Mouse (Mus musculus): Measurements from ENCODE around the gene Gm20662. TPM values are rescaled to one million over a fixed set of nuclear protein-coding genes. Genes with fewer than 3 reads are reported as not detected.

The Gm20662 gene
- polyA plus RNA-seq, 1 experiment from 2014 or later = 0.75 TPM

GRCm38 (mm10) chr9:108067900-108068299 lies 71.8 kb downstream of the Gm20662 start:
- Histone ChIP-seq H3K9me3 (ENCODE audit: control insufficient read depth, low read length) (no peaks in the 10 kb centered on the region), H3K4me2 (ENCODE audit: low read depth, low read length) (no peak overlapping the region), H3K36me3 (ENCODE audit: control insufficient read depth, insufficient read depth, low read length) (peaks cover 5% of the 10 kb centered on the region), H3K9ac (ENCODE audit: low read length) (no peak overlapping the region), H3K4me1 (replicated peaks; ENCODE audit: control insufficient read depth, insufficient read depth, low read length) (no peaks in the 10 kb centered on the region), H3K27me3 (ENCODE audit: control insufficient read depth, insufficient read depth, low read depth, low read length) (no peaks in the 10 kb centered on the region), H3K27ac (ENCODE audit: low read length) (no peak overlapping the region), H3K4me3 (ENCODE audit: low read length) (no peak overlapping the region)
- 14% methylated on average over 8 of the region's 8 CpGs for WGBS
- peak; percentile 50; the same call in 1 of the 2 replicates for ATAC-seq (ENCODE audit: low read depth)

GRCm38 (mm10) chr9:108069007-108069406 lies 72.9 kb downstream of the Gm20662 start:
- no peak overlapping the region for H3K4me2 ChIP-seq (ENCODE audit: low read depth, low read length)
- no peak overlapping the region for H3K27ac ChIP-seq (ENCODE audit: low read length)
- 84% methylated on average over 9 of the region's 9 CpGs for WGBS
- no peaks in the 10 kb centered on the region for H3K27me3 ChIP-seq (ENCODE audit: control insufficient read depth, insufficient read depth, low read depth, low read length)
- no peak overlapping the region for H3K9ac ChIP-seq (ENCODE audit: low read length)
- no peaks in the 10 kb centered on the region for H3K4me1 ChIP-seq (replicated peaks; ENCODE audit: control insufficient read depth, insufficient read depth, low read length)
- peaks cover 4% of the 10 kb centered on the region; the same call in 1 of the 2 replicates for H3K36me3 ChIP-seq (ENCODE audit: control insufficient read depth, insufficient read depth, low read length)
- no peaks in the 10 kb centered on the region for H3K9me3 ChIP-seq (ENCODE audit: control insufficient read depth, low read length)
- no peak for ATAC-seq (ENCODE audit: low read depth)
- H3K4me3 ChIP-seq (ENCODE audit: low read length) = no peak overlapping the region

- peaks cover 4% of the 10 kb centered on the region; the same call in 1 of the 2 replicates for H3K36me3 ChIP-seq (ENCODE audit: control insufficient read depth, insufficient read depth, low read length)
- H3K4me3 ChIP-seq (ENCODE audit: low read length) = no peak overlapping the region
- H3K27me3 ChIP-seq (ENCODE audit: control insufficient read depth, insufficient read depth, low read depth, low read length) = no peaks in the 10 kb centered on the region
- H3K9ac ChIP-seq (ENCODE audit: low read length) = no peak overlapping the region
- 84% methylated on average over 7 of the region's 7 CpGs for WGBS
- no peaks in the 10 kb centered on the region for H3K4me1 ChIP-seq (replicated peaks; ENCODE audit: control insufficient read depth, insufficient read depth, low read length)
- H3K4me2 ChIP-seq (ENCODE audit: low read depth, low read length) = no peak overlapping the region
- no peak for ATAC-seq (ENCODE audit: low read depth)
- no peaks in the 10 kb centered on the region for H3K9me3 ChIP-seq (ENCODE audit: control insufficient read depth, low read length)
- no peak overlapping the region for H3K27ac ChIP-seq (ENCODE audit: low read length)
Measured at GRCm38 (mm10) chr9:108069529-108069928, 73.4 kb downstream of the Gm20662 start.

GRCm38 (mm10) chr9:108071801-108072200 lies 75.7 kb downstream of the Gm20662 start:
- no peaks in the 10 kb centered on the region for H3K9me3 ChIP-seq (ENCODE audit: control insufficient read depth, low read length)
- no peaks in the 10 kb centered on the region for H3K4me1 ChIP-seq (replicated peaks; ENCODE audit: control insufficient read depth, insufficient read depth, low read length)
- ATAC-seq (ENCODE audit: low read depth) = no peak
- 62% methylated on average over 4 of the region's 4 CpGs for WGBS
- no peak overlapping the region for H3K4me3 ChIP-seq (ENCODE audit: low read length)
- H3K36me3 ChIP-seq (ENCODE audit: control insufficient read depth, insufficient read depth, low read length) = peaks cover 4% of the 10 kb centered on the region; the same call in 1 of the 2 replicates
- H3K27me3 ChIP-seq (ENCODE audit: control insufficient read depth, insufficient read depth, low read depth, low read length) = no peaks in the 10 kb centered on the region
- no peak overlapping the region for H3K27ac ChIP-seq (ENCODE audit: low read length)
- no peak overlapping the region for H3K9ac ChIP-seq (ENCODE audit: low read length)
- H3K4me2 ChIP-seq (ENCODE audit: low read depth, low read length) = no peak overlapping the region

GRCm38 (mm10) chr9:108072481-108072924 lies 76.4 kb downstream of the Gm20662 start:
- H3K27me3 ChIP-seq (ENCODE audit: control insufficient read depth, insufficient read depth, low read depth, low read length) = no peaks in the 10 kb centered on the region
- no peaks in the 10 kb centered on the region for H3K4me1 ChIP-seq (replicated peaks; ENCODE audit: control insufficient read depth, insufficient read depth, low read length)
- peaks cover 4% of the 10 kb centered on the region; the same call in 1 of the 2 replicates for H3K36me3 ChIP-seq (ENCODE audit: control insufficient read depth, insufficient read depth, low read length)
- no peak for ATAC-seq (ENCODE audit: low read depth)
- H3K9ac ChIP-seq (ENCODE audit: low read length) = 0 out of 2 replicates have a peak overlapping the region, but pooled peaks have one; percentile 4
- no peaks in the 10 kb centered on the region for H3K9me3 ChIP-seq (ENCODE audit: control insufficient read depth, low read length)
- H3K4me2 ChIP-seq (ENCODE audit: low read depth, low read length) = no peak overlapping the region
- no peak overlapping the region for H3K4me3 ChIP-seq (ENCODE audit: low read length)
- 62% methylated on average over 9 of the region's 9 CpGs for WGBS
- 0 out of 2 replicates have a peak overlapping the region, but pooled peaks have one; percentile 17 for H3K27ac ChIP-seq (ENCODE audit: low read length)

GRCm38 (mm10) chr9:108073141-108073930 lies 77.2 kb downstream of the Gm20662 start:
- H3K9me3 ChIP-seq (ENCODE audit: control insufficient read depth, low read length) = no peaks in the 10 kb centered on the region
- no peak overlapping the region for H3K9ac ChIP-seq (ENCODE audit: low read length)
- no peaks in the 10 kb centered on the region for H3K27me3 ChIP-seq (ENCODE audit: control insufficient read depth, insufficient read depth, low read depth, low read length)
- H3K36me3 ChIP-seq (ENCODE audit: control insufficient read depth, insufficient read depth, low read length) = peaks cover 4% of the 10 kb centered on the region; the same call in 1 of the 2 replicates
- peaks cover 2% of the 10 kb centered on the region; the same call in 1 of the 2 replicates for H3K4me1 ChIP-seq (replicated peaks; ENCODE audit: control insufficient read depth, insufficient read depth, low read length)
- WGBS = 59% methylated on average over 7 of the region's 7 CpGs
- 0 out of 2 replicates have a peak, but pooled peaks have one; percentile 21 for ATAC-seq (ENCODE audit: low read depth)
- no peak overlapping the region for H3K4me3 ChIP-seq (ENCODE audit: low read length)
- no peak overlapping the region for H3K27ac ChIP-seq (ENCODE audit: low read length)
- H3K4me2 ChIP-seq (ENCODE audit: low read depth, low read length) = no peak overlapping the region

- 65% methylated on average over 5 of the region's 5 CpGs for WGBS
- H3K27me3 ChIP-seq (ENCODE audit: control insufficient read depth, insufficient read depth, low read depth, low read length) = peaks cover 25% of the 10 kb centered on the region
- peaks cover 8% of the 10 kb centered on the region; the same call in 1 of the 2 replicates for H3K4me1 ChIP-seq (replicated peaks; ENCODE audit: control insufficient read depth, insufficient read depth, low read length)
- H3K9me3 ChIP-seq (ENCODE audit: control insufficient read depth, low read length) = no peaks in the 10 kb centered on the region
- H3K4me3 ChIP-seq (ENCODE audit: low read length) = peak within 1 kb of the TSS; percentile 65
- H3K27ac ChIP-seq (ENCODE audit: low read length) = no peak within 1 kb of the TSS
- H3K36me3 ChIP-seq (ENCODE audit: control insufficient read depth, insufficient read depth, low read length) = peaks cover 2% of the 10 kb centered on the region; the same call in 1 of the 2 replicates
- H3K4me2 ChIP-seq (ENCODE audit: low read depth, low read length) = peak within 1 kb of the TSS; percentile 86
- peak within 1 kb of the TSS; percentile 83 for H3K9ac ChIP-seq (ENCODE audit: low read length)
- no peak for ATAC-seq (ENCODE audit: low read depth)
Measured at GRCm38 (mm10) chr9:108080168-108080567, 84.0 kb downstream of the Gm20662 start, which contains the start of gene Mst1. Gene Mst1 (plus strand): TSS chr9:108080436.

GRCm38 (mm10) chr9:108082549-108082948 lies 86.4 kb downstream of the Gm20662 start:
- H3K4me3 ChIP-seq (ENCODE audit: low read length) = peak overlapping the region; percentile 25
- whole genome bisulfite sequencing = 5% methylated on average over 19 of the region's 19 CpGs

GRCm38 (mm10) chr9:108082988-108083431 lies 86.9 kb downstream of the Gm20662 start, which contains the start of gene Rnf123:
Gene Rnf123 (minus strand): TSS chr9:108083346.
- 29% methylated on average over 12 of the region's 12 CpGs for WGBS
- H3K27me3 ChIP-seq (ENCODE audit: control insufficient read depth, insufficient read depth, low read depth, low read length) = peaks cover 25% of the 10 kb centered on the region
- peak within 1 kb of the TSS; percentile 25 for H3K4me3 ChIP-seq (ENCODE audit: low read length)
- H3K36me3 ChIP-seq (ENCODE audit: control insufficient read depth, insufficient read depth, low read length) = peaks cover 25% of the 10 kb centered on the region
- ATAC-seq (ENCODE audit: low read depth) = no peak
- H3K27ac ChIP-seq (ENCODE audit: low read length) = no peak within 1 kb of the TSS
- peaks cover 8% of the 10 kb centered on the region; the same call in 1 of the 2 replicates for H3K4me1 ChIP-seq (replicated peaks; ENCODE audit: control insufficient read depth, insufficient read depth, low read length)
- H3K9ac ChIP-seq (ENCODE audit: low read length) = peak within 1 kb of the TSS; percentile 21; the same call in 1 of the 2 replicates
- no peaks in the 10 kb centered on the region for H3K9me3 ChIP-seq (ENCODE audit: control insufficient read depth, low read length)
- peak within 1 kb of the TSS; percentile 43 for H3K4me2 ChIP-seq (ENCODE audit: low read depth, low read length)

More at GRCm38 (mm10) chr9:108082549-108082948, 86.4 kb downstream of the Gm20662 start:
- Histone ChIP-seq H3K36me3 (ENCODE audit: control insufficient read depth, insufficient read depth, low read length) (peaks cover 20% of the 10 kb centered on the region), H3K9ac (ENCODE audit: low read length) (peak overlapping the region; percentile 21; the same call in 1 of the 2 replicates), H3K27ac (ENCODE audit: low read length) (no peak overlapping the region), H3K9me3 (ENCODE audit: control insufficient read depth, low read length) (no peaks in the 10 kb centered on the region), H3K4me1 (replicated peaks; ENCODE audit: control insufficient read depth, insufficient read depth, low read length) (peaks cover 8% of the 10 kb centered on the region; the same call in 1 of the 2 replicates), H3K27me3 (ENCODE audit: control insufficient read depth, insufficient read depth, low read depth, low read length) (peaks cover 25% of the 10 kb centered on the region), H3K4me2 (ENCODE audit: low read depth, low read length) (peak overlapping the region; percentile 43)
- ATAC-seq (ENCODE audit: low read depth) = no peak

Measured in lung, embryonic 16.5 days (tissue).